Mouse (Mus musculus): ENCODE data around the gene Pold3.

DNA sequence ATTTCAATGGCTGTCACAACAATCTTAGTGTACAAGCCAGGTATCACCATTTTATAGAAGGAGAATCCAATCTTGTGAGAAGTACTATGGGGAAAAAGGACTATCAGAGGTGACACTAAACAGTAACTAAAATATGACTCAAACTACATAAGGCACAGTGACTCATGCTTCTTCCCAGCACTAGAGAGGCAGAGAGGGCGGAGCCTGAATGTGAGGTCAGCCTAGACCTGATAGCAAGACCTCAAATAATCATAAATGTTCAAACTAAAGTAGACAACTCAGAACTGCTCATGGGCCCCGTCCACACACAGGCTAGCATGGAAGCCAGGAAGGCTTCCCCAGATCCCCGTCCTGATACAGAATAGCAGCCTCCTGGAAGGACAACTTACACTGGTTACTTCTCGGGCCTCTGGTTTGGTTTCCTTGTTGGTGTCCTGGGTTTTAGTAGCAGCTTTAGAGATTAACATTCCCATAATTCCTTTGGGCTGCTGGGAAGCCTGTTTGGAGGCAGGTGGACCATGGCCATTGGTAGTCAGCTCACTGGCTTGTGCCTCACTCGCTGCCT is 21.3 kb downstream of the Pold3 start:
- TF ChIP-seq CTCF (IDR thresholded peaks at IDR 0.05; ENCODE audit: low read depth, low read length) (no peak), POLR2A (IDR thresholded peaks at IDR 0.05; ENCODE audit: borderline replicate concordance, low read depth, low read length) (no peak)
